Mouse (Mus musculus) neural tube, embryonic 12.5 days (tissue): ENCODE measurements around the gene Siah3. TPM values are rescaled to one million over a fixed set of nuclear protein-coding genes. Genes with fewer than 3 reads are reported as not detected.

ENCODE experiments used
- ATAC-seq: fragments of 200-750 bp; cut with Nextera tagmentation; 2 replicates; pipeline ENCODE4 v1.8.0; 2017; ENCODE audit warnings: low read depth, mild to moderate bottlenecking, moderate TSS enrichment, moderate library complexity; ENCODE audit not compliant: low FRiP score
- H3K27ac ChIP-seq: fragments of 300-500 bp; sonication (generic); 2 replicates; pipeline ENCODE4 v1.5.1; 2016
- H3K27me3 ChIP-seq: fragments of 300-500 bp; sonication (generic); replicated peaks from 2 replicates; pipeline ENCODE4 v1.6.1; 2016; ENCODE audit warnings: mild to moderate bottlenecking
- H3K36me3 ChIP-seq: fragments of 300-500 bp; sonication (generic); 2 replicates; pipeline ENCODE4 v1.6.1; 2016; ENCODE audit warnings: mild to moderate bottlenecking
- H3K4me1 ChIP-seq: fragments of 300-500 bp; sonication (generic); 2 replicates; pipeline ENCODE4 v1.6.1; 2016
- H3K4me2 ChIP-seq: fragments of 300-500 bp; sonication (generic); replicated peaks from 2 replicates; pipeline ENCODE4 v1.6.1; 2016; ENCODE audit warnings: mild to moderate bottlenecking
- H3K4me3 ChIP-seq: fragments of 300-500 bp; sonication (generic); 2 replicates; pipeline ENCODE4 v1.5.1; 2016
- H3K9ac ChIP-seq: fragments of 300-500 bp; sonication (generic); 2 replicates; pipeline ENCODE4 v1.6.1; 2016; ENCODE audit warnings: mild to moderate bottlenecking
- H3K9me3 ChIP-seq: fragments of 300-500 bp; sonication (generic); 2 replicates; pipeline ENCODE4 v1.6.1; 2016; ENCODE audit warnings: mild to moderate bottlenecking
- WGBS: fragments of 180-500 bp; shearing (Covaris S2); methylation state at CpG from one replicate; pipeline ENCODE4 v1.1.7; 2016; 5-methylcytosine and 5-hydroxymethylcytosine counted together
- polyA plus RNA-seq: library from polyadenylated mRNA; unstranded; fragments of >200 nt; fragmentation: Nextera tagmentation; extraction: Ambion mirVana; gene quantifications from 2 replicates; pipeline ENCODE4 v1.2.1, GENCODE M21; 2016

Gene Siah3
- polyA plus RNA-seq, 1 experiment from 2014 or later = 3.7 TPM

GRCm38 (mm10) chr14:75506246-75506645 lies 50.5 kb downstream of the Siah3 start:
- Histone ChIP-seq H3K9ac (no peak overlapping the region), H3K27ac (no peak overlapping the region), H3K4me2 (no peak overlapping the region), H3K4me1 (peaks cover 17% of the 10 kb centered on the region), H3K36me3 (no peaks in the 10 kb centered on the region), H3K27me3 (no peaks in the 10 kb centered on the region), H3K9me3 (no peaks in the 10 kb centered on the region), H3K4me3 (no peak overlapping the region)
- no peak for ATAC-seq
- WGBS = 88% methylated on average over 3 of the region's 3 CpGs

GRCm38 (mm10) chr14:75510125-75510524 lies 54.3 kb downstream of the Siah3 start:
- Histone ChIP-seq H3K27me3 (no peaks in the 10 kb centered on the region), H3K4me2 (no peak overlapping the region), H3K4me3 (no peak overlapping the region), H3K9ac (no peak overlapping the region), H3K9me3 (no peaks in the 10 kb centered on the region), H3K36me3 (no peaks in the 10 kb centered on the region), H3K4me1 (peaks cover 6% of the 10 kb centered on the region), H3K27ac (no peak overlapping the region)
- no peak for ATAC-seq
- WGBS = 82% methylated on average over 6 of the region's 6 CpGs

- Histone ChIP-seq H3K9ac (no peak overlapping the region), H3K4me3 (no peak overlapping the region), H3K4me2 (no peak overlapping the region), H3K27ac (no peak overlapping the region), H3K36me3 (no peaks in the 10 kb centered on the region), H3K9me3 (no peaks in the 10 kb centered on the region), H3K27me3 (no peaks in the 10 kb centered on the region), H3K4me1 (peaks cover 8% of the 10 kb centered on the region; the same call in 1 of the 2 replicates)
- ATAC-seq = no peak
- 59% methylated on average over 3 of the region's 3 CpGs for WGBS
Measured at GRCm38 (mm10) chr14:75512946-75513345, 57.2 kb downstream of the Siah3 start.

- no peaks in the 10 kb centered on the region for H3K27me3 ChIP-seq
- H3K4me3 ChIP-seq = no peak overlapping the region
- no peak for ATAC-seq
- no peaks in the 10 kb centered on the region for H3K36me3 ChIP-seq
- H3K9me3 ChIP-seq = no peaks in the 10 kb centered on the region
- no peak overlapping the region for H3K4me2 ChIP-seq
- 93% methylated on average over 3 of the region's 3 CpGs for WGBS
- H3K27ac ChIP-seq = no peak overlapping the region
- peaks cover 8% of the 10 kb centered on the region; the same call in 1 of the 2 replicates for H3K4me1 ChIP-seq
- H3K9ac ChIP-seq = no peak overlapping the region
Measured at GRCm38 (mm10) chr14:75516161-75516560, 60.4 kb downstream of the Siah3 start.

GRCm38 (mm10) chr14:75516917-75517595 lies 61.3 kb downstream of the Siah3 start:
- no peak overlapping the region for H3K4me2 ChIP-seq
- H3K4me1 ChIP-seq = peaks cover 8% of the 10 kb centered on the region; the same call in 1 of the 2 replicates
- H3K36me3 ChIP-seq = no peaks in the 10 kb centered on the region
- no peaks in the 10 kb centered on the region for H3K9me3 ChIP-seq
- no peak overlapping the region for H3K9ac ChIP-seq
- no peak overlapping the region for H3K4me3 ChIP-seq
- 61% methylated on average over 9 of the region's 9 CpGs for WGBS
- no peak overlapping the region for H3K27ac ChIP-seq
- 0 out of 2 replicates have a peak, but pooled peaks have one; percentile 31 for ATAC-seq
- H3K27me3 ChIP-seq = no peaks in the 10 kb centered on the region

- Histone ChIP-seq H3K27me3 (no peaks in the 10 kb centered on the region), H3K36me3 (no peaks in the 10 kb centered on the region), H3K4me3 (no peak overlapping the region), H3K9me3 (no peaks in the 10 kb centered on the region), H3K9ac (no peak overlapping the region), H3K27ac (no peak overlapping the region), H3K4me2 (no peak overlapping the region), H3K4me1 (peaks cover 8% of the 10 kb centered on the region; the same call in 1 of the 2 replicates)
- no peak for ATAC-seq
- 79% methylated on average over 15 of the region's 15 CpGs for WGBS
Measured at GRCm38 (mm10) chr14:75518196-75518887, 62.6 kb downstream of the Siah3 start.

- H3K27ac ChIP-seq = no peak overlapping the region
- H3K36me3 ChIP-seq = no peaks in the 10 kb centered on the region
- ATAC-seq = no peak
Measured at GRCm38 (mm10) chr14:75518899-75519298, 63.1 kb downstream of the Siah3 start.

GRCm38 (mm10) chr14:75519668-75520067 lies 63.9 kb downstream of the Siah3 start:
- 86% methylated on average over 8 of the region's 8 CpGs for WGBS
- H3K4me3 ChIP-seq = no peak overlapping the region
- no peak overlapping the region for H3K27ac ChIP-seq
- H3K36me3 ChIP-seq = no peaks in the 10 kb centered on the region
- no peak overlapping the region for H3K9ac ChIP-seq
- ATAC-seq = no peak
- H3K27me3 ChIP-seq = no peaks in the 10 kb centered on the region
- peaks cover 8% of the 10 kb centered on the region; the same call in 1 of the 2 replicates for H3K4me1 ChIP-seq
- no peak overlapping the region for H3K4me2 ChIP-seq
- no peaks in the 10 kb centered on the region for H3K9me3 ChIP-seq

More at GRCm38 (mm10) chr14:75518899-75519298, 63.1 kb downstream of the Siah3 start:
- no peaks in the 10 kb centered on the region for H3K9me3 ChIP-seq
- H3K4me3 ChIP-seq = no peak overlapping the region
- no peak overlapping the region for H3K4me2 ChIP-seq
- peaks cover 8% of the 10 kb centered on the region; the same call in 1 of the 2 replicates for H3K4me1 ChIP-seq
- WGBS = 89% methylated on average over 6 of the region's 6 CpGs
- no peaks in the 10 kb centered on the region for H3K27me3 ChIP-seq
- H3K9ac ChIP-seq = no peak overlapping the region

GRCm38 (mm10) chr14:75524648-75525047 lies 68.9 kb downstream of the Siah3 start:
- Histone ChIP-seq H3K9me3 (no peaks in the 10 kb centered on the region), H3K4me3 (no peak overlapping the region), H3K27ac (no peak overlapping the region), H3K9ac (no peak overlapping the region), H3K4me1 (peaks cover 13% of the 10 kb centered on the region), H3K36me3 (no peaks in the 10 kb centered on the region), H3K27me3 (no peaks in the 10 kb centered on the region), H3K4me2 (no peak overlapping the region)
- no peak for ATAC-seq
- 93% methylated on average over 2 of the region's 2 CpGs for WGBS

GRCm38 (mm10) chr14:75525376-75526145 lies 69.8 kb downstream of the Siah3 start:
- H3K9ac ChIP-seq = no peak overlapping the region
- no peak for ATAC-seq
- no peak overlapping the region for H3K27ac ChIP-seq
- H3K36me3 ChIP-seq = no peaks in the 10 kb centered on the region
- no peak overlapping the region for H3K4me2 ChIP-seq
- peaks cover 16% of the 10 kb centered on the region for H3K4me1 ChIP-seq
- WGBS = 91% methylated on average over 29 of the region's 29 CpGs
- no peak overlapping the region for H3K4me3 ChIP-seq
- H3K27me3 ChIP-seq = no peaks in the 10 kb centered on the region
- no peaks in the 10 kb centered on the region for H3K9me3 ChIP-seq

GRCm38 (mm10) chr14:75527464-75528190 lies 71.8 kb downstream of the Siah3 start:
- Histone ChIP-seq H3K4me2 (no peak overlapping the region), H3K4me3 (no peak overlapping the region), H3K36me3 (no peaks in the 10 kb centered on the region), H3K4me1 (peaks cover 29% of the 10 kb centered on the region), H3K27me3 (no peaks in the 10 kb centered on the region), H3K27ac (no peak overlapping the region), H3K9ac (no peak overlapping the region), H3K9me3 (no peaks in the 10 kb centered on the region)
- peak; percentile 74 for ATAC-seq
- 67% methylated on average over 10 of the region's 10 CpGs for WGBS
